Mouse (Mus musculus): ENCODE measurements around the gene Atp6v0c. TPM values are rescaled to one million over a fixed set of nuclear protein-coding genes. Genes with fewer than 3 reads are reported as not detected.

Atp6v0c gene
- total and polyA plus RNA-seq, 3 experiments: 58.4 to 515 (median 125) TPM

GRCm38 (mm10) chr17:24137226-24137880 lies 32.1 kb downstream of the Atp6v0c start:
- no peak for DNase-seq (ENCODE audit: low read depth, low spot score)
- Histone ChIP-seq H3K36me3 (ENCODE audit: control insufficient read depth in 1 of 2, insufficient read depth in 2 of 2, low read length in 2 of 2) (peaks cover 2 to 31% of the 10 kb centered on the region in 2 experiments; a peak in 2 of 4 replicates), H3K9me3 (replicated peaks; ENCODE audit: insufficient read depth, low read length) (no peaks in the 10 kb centered on the region), H3K27ac (ENCODE audit: control insufficient read depth, low read depth, low read length) (no peak overlapping the region), H3K4me3 (ENCODE audit: control insufficient read depth in 1 of 2, insufficient read depth in 1 of 2, low read depth in 2 of 2, low read length in 2 of 2) (no peak overlapping the region), H3K9ac (ENCODE audit: control insufficient read depth, low read depth, low read length, poor library complexity, severe bottlenecking) (no peak overlapping the region), H3K79me2 (ENCODE audit: control insufficient read depth, insufficient read depth, low read length, poor library complexity) (peaks cover 47% of the 10 kb centered on the region), H3K4me1 (ENCODE audit: control insufficient read depth in 1 of 2, insufficient read depth in 2 of 2, low read length in 2 of 2) (peaks cover 15 to 23% of the 10 kb centered on the region in 2 experiments), H3K27me3 (ENCODE audit: control insufficient read depth in 1 of 2, insufficient read depth in 2 of 2, low read length in 2 of 2) (no peaks in the 10 kb centered on the region)
- no peak for TF ChIP-seq E2F4 (IDR thresholded peaks at IDR 0.05; ENCODE audit: borderline replicate concordance, low read depth, low read length)
- TF ChIP-seq TBP (IDR thresholded peaks at IDR 0.05; ENCODE audit: low read depth, low read length): no peak
- TF ChIP-seq NELFE (IDR thresholded peaks at IDR 0.05; ENCODE audit: low read depth, low read length): no peak
- no peak for TF ChIP-seq USF1 (IDR thresholded peaks at IDR 0.05; ENCODE audit: low read depth, low read length)
- TF ChIP-seq ELF1 (IDR thresholded peaks at IDR 0.05; ENCODE audit: low read depth, low read length): no peak
- TF ChIP-seq RCOR1 (IDR thresholded peaks at IDR 0.05; ENCODE audit: low read depth, low read length): no peak
- TF ChIP-seq CHD2 (IDR thresholded peaks at IDR 0.05; ENCODE audit: low read length): no peak
- no peak for TF ChIP-seq ZMIZ1 (IDR thresholded peaks at IDR 0.05; ENCODE audit: low read depth, low read length)
- no peak for TF ChIP-seq KAT2A (conservative IDR thresholded peaks at IDR 0.05; ENCODE audit: low read depth, low read length)
- TF ChIP-seq CTCF (IDR thresholded peaks at IDR 0.05 in 2 of 3, conservative IDR thresholded peaks at IDR 0.05 in 1 of 3; ENCODE audit: control insufficient read depth in 1 of 3, insufficient read depth in 1 of 3, low read depth in 2 of 3, low read length in 3 of 3, poor library complexity in 1 of 3, severe bottlenecking in 1 of 3): no peak
- no peak for TF ChIP-seq HCFC1 (IDR thresholded peaks at IDR 0.05; ENCODE audit: low read depth, low read length)
- no peak for TF ChIP-seq RAD21 (IDR thresholded peaks at IDR 0.05; ENCODE audit: low read depth, low read length)
- TF ChIP-seq CHD1 (IDR thresholded peaks at IDR 0.05; ENCODE audit: low read depth, low read length): no peak
- TF ChIP-seq SMC3 (IDR thresholded peaks at IDR 0.05; ENCODE audit: low read depth, low read length): no peak
- no peak for TF ChIP-seq POLR2AphosphoS5 (IDR thresholded peaks at IDR 0.05; ENCODE audit: borderline replicate concordance, low read depth, low read length)
- TF ChIP-seq JUND (IDR thresholded peaks at IDR 0.05; ENCODE audit: low read depth, low read length): no peak
- TF ChIP-seq MAZ (IDR thresholded peaks at IDR 0.05; ENCODE audit: low read depth, low read length): no peak
- no peak for TF ChIP-seq GATA1 (IDR thresholded peaks at IDR 0.05; ENCODE audit: low read depth, low read length)
- TF ChIP-seq USF2 (IDR thresholded peaks at IDR 0.05; ENCODE audit: borderline replicate concordance in 1 of 2, insufficient read depth in 1 of 2, low read depth in 1 of 2, low read length in 2 of 2): no peak
- TF ChIP-seq EP300 (IDR thresholded peaks at IDR 0.05; ENCODE audit: low read depth in 1 of 2, low read length in 2 of 2): no peak

GRCm38 (mm10) chr17:24134062-24134461 lies 35.4 kb downstream of the Atp6v0c start:
- TF ChIP-seq RCOR1 (IDR thresholded peaks at IDR 0.05; ENCODE audit: low read depth, low read length) (peak; percentile 88), SMC3 (IDR thresholded peaks at IDR 0.05; ENCODE audit: low read depth, low read length) (no peak), MYB (IDR thresholded peaks at IDR 0.05; ENCODE audit: low read depth, low read length) (no peak), EP300 (IDR thresholded peaks at IDR 0.05; ENCODE audit: low read depth in 1 of 2, low read length in 2 of 2) (peak in 1 of 2 experiments; percentile 36; a peak in 1 of 4 replicates)
- Histone ChIP-seq H3K9ac (ENCODE audit: control insufficient read depth, low read depth, low read length, poor library complexity, severe bottlenecking) (no peak overlapping the region), H3K4me3 (ENCODE audit: control insufficient read depth in 1 of 2, insufficient read depth in 1 of 2, low read depth in 2 of 2, low read length in 2 of 2) (no peak overlapping the region), H3K27me3 (ENCODE audit: control insufficient read depth in 1 of 2, insufficient read depth in 2 of 2, low read length in 2 of 2) (no peaks in the 10 kb centered on the region), H3K79me2 (ENCODE audit: control insufficient read depth, insufficient read depth, low read length, poor library complexity) (peaks cover 42% of the 10 kb centered on the region), H3K36me3 (ENCODE audit: control insufficient read depth in 1 of 2, insufficient read depth in 2 of 2, low read length in 2 of 2) (peaks cover 2 to 19% of the 10 kb centered on the region in 2 experiments; a peak in 2 of 4 replicates), H3K9me3 (replicated peaks; ENCODE audit: insufficient read depth, low read length) (no peaks in the 10 kb centered on the region), H3K4me1 (ENCODE audit: control insufficient read depth in 1 of 2, insufficient read depth in 2 of 2, low read length in 2 of 2) (peaks cover 8 to 11% of the 10 kb centered on the region in 2 experiments; a peak in 3 of 4 replicates), H3K27ac (ENCODE audit: control insufficient read depth, low read depth, low read length) (no peak overlapping the region)
- DNase-seq (ENCODE audit: low read depth, low spot score): peak; percentile 40

Data from MEL (cell line).